ENCODE assay signal across 8 mouse cellular contexts in genomic region chr13:58401135-58402002, GRCm38 (mm10). TPM values are rescaled to one million over a fixed set of nuclear protein-coding genes. Genes with fewer than 3 reads are reported as not detected.
DNase-seq lines count a peak whose midpoint lies in the region; ATAC-seq lines count a peak whose summit lies in the region.

No protein-coding gene starts in this region.

- H3K27me3 ChIP-seq in embryonic facial prominence, embryonic 12.5 days, result no peaks in the 10 kb centered on the region
- no peaks in the 10 kb centered on the region for H3K27me3 ChIP-seq in limb, embryonic 15.5 days
- H3K27me3 ChIP-seq in midbrain, embryonic 16.5 days (ENCODE audit: control insufficient read depth, insufficient read depth, low read depth, low read length), result no peaks in the 10 kb centered on the region

- peak; percentile 73 for DNase-seq in 3134 (ENCODE audit: extremely low read depth, insufficient read length, low spot score)
- peak; percentile 68 to 72 for DNase-seq in adrenal gland, adult 18-20 months (ENCODE audit: low spot score in 2 of 2)
- peak; percentile 53 to 60 for DNase-seq in heart, adult 9 months (ENCODE audit: low spot score in 2 of 2)
- DNase-seq in kidney, adult 9 months, result peak; percentile 70
- peak; percentile 72 for DNase-seq in spleen, adult 18-20 months

- peak; percentile 32 for ATAC-seq in embryonic facial prominence, embryonic 12.5 days (ENCODE audit: insufficient number of reproducible peaks, insufficient read depth, low FRiP score, low TSS enrichment)
- ATAC-seq in limb, embryonic 15.5 days (ENCODE audit: insufficient number of reproducible peaks, low FRiP score, low TSS enrichment, low read depth), result peak; percentile 42
- peak; percentile 52 for ATAC-seq in midbrain, embryonic 16.5 days

- peak overlapping the region; percentile 100 for H3K9ac ChIP-seq in embryonic facial prominence, embryonic 12.5 days
- peak overlapping the region; percentile 99 for H3K9ac ChIP-seq in limb, embryonic 15.5 days
- H3K9ac ChIP-seq in midbrain, embryonic 16.5 days (ENCODE audit: low read depth, low read length), result peak overlapping the region; percentile 99

- H3K27ac ChIP-seq in embryonic facial prominence, embryonic 12.5 days, result peak overlapping the region; percentile 99
- peak overlapping the region; percentile 99 for H3K27ac ChIP-seq in limb, embryonic 15.5 days
- H3K27ac ChIP-seq in midbrain, embryonic 16.5 days (ENCODE audit: low read length), result peak overlapping the region; percentile 100

- H3K4me3 ChIP-seq in embryonic facial prominence, embryonic 12.5 days, result peak overlapping the region; percentile 96
- H3K4me3 ChIP-seq in limb, embryonic 15.5 days, result peak overlapping the region; percentile 86
- peak overlapping the region; percentile 86 for H3K4me3 ChIP-seq in midbrain, embryonic 16.5 days (ENCODE audit: low read depth, low read length)

- peak overlapping the region; percentile 69 for H3K4me2 ChIP-seq in embryonic facial prominence, embryonic 12.5 days (replicated peaks)
- H3K4me2 ChIP-seq in limb, embryonic 15.5 days, result peak overlapping the region; percentile 54
- H3K4me2 ChIP-seq in midbrain, embryonic 16.5 days (ENCODE audit: low read length), result peak overlapping the region; percentile 96

- under 1% methylated on average over 83 of the region's 100 CpGs for WGBS in embryonic facial prominence, embryonic 12.5 days
- WGBS in limb, embryonic 15.5 days, result under 1% methylated on average over 80 of the region's 100 CpGs
- WGBS in midbrain, embryonic 16.5 days, result under 1% methylated on average over 76 of the region's 100 CpGs

- no peaks in the 10 kb centered on the region for H3K9me3 ChIP-seq in embryonic facial prominence, embryonic 12.5 days
- H3K9me3 ChIP-seq in limb, embryonic 15.5 days, result no peaks in the 10 kb centered on the region
- H3K9me3 ChIP-seq in midbrain, embryonic 16.5 days (replicated peaks; ENCODE audit: control insufficient read depth, low read length, poor library complexity, severe bottlenecking), result no peaks in the 10 kb centered on the region

- H3K36me3 ChIP-seq in embryonic facial prominence, embryonic 12.5 days, result peaks cover 14% of the 10 kb centered on the region
- H3K36me3 ChIP-seq in limb, embryonic 15.5 days, result peaks cover 13% of the 10 kb centered on the region; the same call in 1 of the 2 replicates
- H3K36me3 ChIP-seq in midbrain, embryonic 16.5 days (ENCODE audit: control insufficient read depth, insufficient read depth, low read length), result peaks cover 13% of the 10 kb centered on the region

- no peaks in the 10 kb centered on the region for H3K4me1 ChIP-seq in embryonic facial prominence, embryonic 12.5 days
- H3K4me1 ChIP-seq in limb, embryonic 15.5 days, result peaks cover 5% of the 10 kb centered on the region; the same call in 1 of the 2 replicates
- peaks cover 10% of the 10 kb centered on the region for H3K4me1 ChIP-seq in midbrain, embryonic 16.5 days (ENCODE audit: control insufficient read depth, insufficient read depth, low read length)

RNA-seq across cellular contexts. Expression of gene Rmi1, which starts 0.7 kb away (rescaled TPM):
- 10 to 100 TPM; 18.0 to 19.1 TPM for total RNA-seq in adrenal gland, adult 18-20 months (2021)
- polyA plus RNA-seq in embryonic facial prominence, embryonic 12.5 days (2016; fragmentation: Nextera tagmentation; extraction: Ambion mirVana), result 29.5 and 31.4 TPM in 2 replicates
- 22.8 and 24.5 TPM in 2 replicates for polyA plus RNA-seq in limb, embryonic 15.5 days (2015; fragmentation: Nextera tagmentation; extraction: Ambion mirVana)
- 21.3 and 23.8 TPM in 2 replicates for polyA plus RNA-seq in midbrain, embryonic 16.5 days (2015; fragmentation: Nextera tagmentation; extraction: Ambion mirVana)

RNA-seq across cellular contexts. Expression of gene Hnrnpk, which starts 1.8 kb away (rescaled TPM):
- total RNA-seq in adrenal gland, adult 18-20 months (2021), result 100 to 1,000 TPM; 806 to 881 TPM
- polyA plus RNA-seq in embryonic facial prominence, embryonic 12.5 days (2016; fragmentation: Nextera tagmentation; extraction: Ambion mirVana), result 1,844 and 1,972 TPM in 2 replicates
- 1,317 and 1,364 TPM in 2 replicates for polyA plus RNA-seq in limb, embryonic 15.5 days (2015; fragmentation: Nextera tagmentation; extraction: Ambion mirVana)
- polyA plus RNA-seq in midbrain, embryonic 16.5 days (2015; fragmentation: Nextera tagmentation; extraction: Ambion mirVana), result 1,323 and 1,478 TPM in 2 replicates

RNA-seq across cellular contexts. Expression of gene 2210016F16Rik, which starts 16.3 kb away (rescaled TPM):
- 10 to 100 TPM; 23.5 to 30.0 TPM for total RNA-seq in adrenal gland, adult 18-20 months (2021)
- polyA plus RNA-seq in embryonic facial prominence, embryonic 12.5 days (2016; fragmentation: Nextera tagmentation; extraction: Ambion mirVana), result 23.7 and 24.3 TPM in 2 replicates
- polyA plus RNA-seq in limb, embryonic 15.5 days (2015; fragmentation: Nextera tagmentation; extraction: Ambion mirVana), result 27.7 and 29.7 TPM in 2 replicates
- polyA plus RNA-seq in midbrain, embryonic 16.5 days (2015; fragmentation: Nextera tagmentation; extraction: Ambion mirVana), result 19.2 and 19.9 TPM in 2 replicates

RNA-seq across cellular contexts. Expression of gene Kif27, which starts 42.4 kb away (rescaled TPM):
- total RNA-seq in adrenal gland, adult 18-20 months (2021), result under 1 TPM; 0.70 to 0.90 TPM
- 0.90 and 1.2 TPM in 2 replicates for polyA plus RNA-seq in embryonic facial prominence, embryonic 12.5 days (2016; fragmentation: Nextera tagmentation; extraction: Ambion mirVana)
- 0.43 and 0.45 TPM in 2 replicates for polyA plus RNA-seq in limb, embryonic 15.5 days (2015; fragmentation: Nextera tagmentation; extraction: Ambion mirVana)
- polyA plus RNA-seq in midbrain, embryonic 16.5 days (2015; fragmentation: Nextera tagmentation; extraction: Ambion mirVana), result 1.9 and 2.0 TPM in 2 replicates

Comparison
In these comparisons a context has a peak if more than half of its experiments do, and no peak if none do; other contexts are left out.
1. Peak in every context shown above with its lines: DNase-seq, ATAC-seq, H3K4me3 ChIP-seq and H3K27ac ChIP-seq.